Mouse (Mus musculus): Measurements from ENCODE around the gene Ndufaf3. TPM values are rescaled to one million over a fixed set of nuclear protein-coding genes. Genes with fewer than 3 reads are reported as not detected.

Ndufaf3 gene
- total RNA-seq, 2 experiments from 2014 or later = 28.2 to 37.5 TPM

DNA sequence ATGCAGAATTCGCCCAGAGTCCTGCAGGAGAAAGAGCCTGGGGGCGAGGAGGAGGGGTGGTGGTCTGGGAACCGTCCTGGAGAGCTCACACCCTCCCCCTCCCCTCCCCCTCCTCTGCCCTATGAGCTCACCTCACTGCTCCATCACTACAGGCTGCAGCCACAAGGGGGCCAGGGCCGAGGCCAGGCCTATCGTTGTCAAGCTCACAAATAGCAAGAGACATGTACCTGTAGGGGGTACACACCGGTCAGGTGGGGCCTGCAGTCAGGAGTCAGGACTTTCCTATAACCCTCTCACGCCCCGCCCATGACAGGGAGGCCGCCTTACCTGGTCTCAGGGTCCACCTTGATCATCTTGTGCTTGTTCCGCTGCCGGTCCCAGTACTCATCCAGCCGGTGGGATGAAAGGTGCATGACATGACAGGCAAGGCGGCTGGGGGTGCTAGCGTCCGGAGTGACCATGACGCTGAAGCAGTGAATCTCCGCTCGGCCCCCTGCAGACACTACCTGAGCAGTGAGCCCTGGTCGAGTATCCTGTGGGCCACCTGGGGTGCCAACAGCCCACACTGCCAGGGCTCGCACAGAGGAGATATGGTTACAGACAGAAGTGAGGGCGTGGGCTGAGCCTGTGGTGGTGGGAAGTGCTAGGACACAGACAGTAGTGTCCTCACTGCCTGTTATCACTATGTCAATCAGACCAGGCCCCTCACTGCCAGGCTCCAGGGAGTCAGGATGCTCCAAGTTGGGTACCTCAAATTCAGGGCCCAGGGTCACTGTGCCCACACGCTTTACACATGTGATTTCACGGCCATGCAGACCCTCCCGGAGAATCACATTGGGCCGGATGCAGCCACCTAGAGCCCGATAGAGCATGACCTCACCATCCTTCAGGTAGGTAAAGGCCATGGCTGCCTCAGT lies 6.8 kb upstream of the Ndufaf3 start:
- peak; percentile 46 for DNase-seq

DNA sequence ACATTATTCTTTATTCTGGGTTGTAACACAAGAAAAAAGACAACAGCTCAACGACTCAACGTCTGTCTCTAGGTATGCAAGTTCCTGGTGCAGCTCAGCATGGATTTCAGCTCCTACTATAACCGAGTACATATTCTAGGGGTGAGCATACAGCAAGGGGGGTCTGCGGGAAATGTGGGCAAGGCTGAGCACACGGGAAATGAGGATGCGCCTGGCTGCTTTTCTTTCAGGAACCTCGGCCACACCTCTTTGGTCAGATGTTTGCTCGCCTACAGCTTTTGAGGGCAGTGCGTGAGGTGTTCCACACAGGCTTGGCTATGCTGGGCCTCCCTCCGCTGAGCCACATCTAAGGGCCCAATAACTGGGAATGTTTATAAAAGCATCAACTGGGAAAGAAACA lies 5.1 kb upstream of the Ndufaf3 start:
- no peak for DNase-seq

DNA sequence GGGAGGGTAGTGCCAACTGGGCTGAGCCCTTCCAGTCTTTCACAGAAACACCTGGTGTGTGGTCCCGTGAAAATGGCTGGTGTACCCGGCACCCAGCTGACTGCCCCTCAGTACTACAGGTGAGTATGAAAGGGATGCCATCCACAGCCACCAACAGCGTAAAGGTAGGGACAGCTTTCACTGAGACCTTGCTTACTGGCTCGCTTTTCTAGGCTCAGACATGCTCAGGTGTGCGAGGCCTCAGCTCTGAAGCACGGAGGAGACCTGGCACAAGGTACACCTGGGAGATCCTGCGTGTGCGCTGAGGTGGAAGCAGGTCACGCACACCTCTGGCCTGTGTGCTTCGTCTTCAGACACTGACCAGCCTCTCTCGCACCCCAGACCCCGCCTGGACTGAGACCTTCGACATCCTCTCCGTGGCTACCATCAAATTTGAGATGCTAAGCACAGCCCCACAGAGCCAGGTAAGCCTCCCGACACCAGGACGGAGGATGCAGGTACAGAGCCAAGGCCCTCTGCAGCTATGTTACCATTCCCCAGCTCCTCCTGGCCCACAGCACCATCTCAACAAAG lies 4.3 kb upstream of the Ndufaf3 start:
- DNase-seq = no peak

DNA sequence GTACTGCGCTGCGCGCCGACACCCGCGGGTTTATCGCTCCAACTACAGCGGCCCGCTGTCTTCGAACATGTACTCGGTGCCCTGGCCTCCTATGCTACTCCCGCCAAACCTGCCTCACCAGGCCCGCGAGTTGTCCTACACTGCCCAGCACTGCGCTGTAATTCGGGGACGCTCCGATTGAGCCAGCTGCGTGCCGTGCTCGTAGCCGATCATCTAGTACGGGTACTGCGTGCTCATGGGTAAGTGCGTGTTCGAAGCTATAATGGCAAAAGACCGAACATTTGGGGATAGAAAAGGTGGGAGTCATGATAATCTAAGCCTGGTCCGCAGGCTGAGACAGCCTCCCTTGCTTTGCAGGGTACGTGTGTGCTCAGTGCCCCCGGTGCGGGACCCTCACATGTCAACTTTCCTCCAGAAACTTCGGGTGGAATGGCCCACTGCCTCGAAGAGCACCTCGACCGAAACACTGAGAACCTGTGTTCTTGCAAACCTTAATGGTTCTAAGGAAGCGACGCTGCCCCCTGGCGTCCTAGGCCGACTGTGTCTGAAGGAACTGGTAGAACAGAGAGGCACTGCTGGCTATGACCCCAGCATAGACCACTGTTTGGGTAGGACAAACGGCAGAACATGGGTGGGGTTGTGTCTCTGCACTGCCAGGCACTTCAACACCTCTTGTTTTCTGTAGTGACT lies 3.1 kb upstream of the Ndufaf3 start:
- peak; percentile 58 for DNase-seq

DNA sequence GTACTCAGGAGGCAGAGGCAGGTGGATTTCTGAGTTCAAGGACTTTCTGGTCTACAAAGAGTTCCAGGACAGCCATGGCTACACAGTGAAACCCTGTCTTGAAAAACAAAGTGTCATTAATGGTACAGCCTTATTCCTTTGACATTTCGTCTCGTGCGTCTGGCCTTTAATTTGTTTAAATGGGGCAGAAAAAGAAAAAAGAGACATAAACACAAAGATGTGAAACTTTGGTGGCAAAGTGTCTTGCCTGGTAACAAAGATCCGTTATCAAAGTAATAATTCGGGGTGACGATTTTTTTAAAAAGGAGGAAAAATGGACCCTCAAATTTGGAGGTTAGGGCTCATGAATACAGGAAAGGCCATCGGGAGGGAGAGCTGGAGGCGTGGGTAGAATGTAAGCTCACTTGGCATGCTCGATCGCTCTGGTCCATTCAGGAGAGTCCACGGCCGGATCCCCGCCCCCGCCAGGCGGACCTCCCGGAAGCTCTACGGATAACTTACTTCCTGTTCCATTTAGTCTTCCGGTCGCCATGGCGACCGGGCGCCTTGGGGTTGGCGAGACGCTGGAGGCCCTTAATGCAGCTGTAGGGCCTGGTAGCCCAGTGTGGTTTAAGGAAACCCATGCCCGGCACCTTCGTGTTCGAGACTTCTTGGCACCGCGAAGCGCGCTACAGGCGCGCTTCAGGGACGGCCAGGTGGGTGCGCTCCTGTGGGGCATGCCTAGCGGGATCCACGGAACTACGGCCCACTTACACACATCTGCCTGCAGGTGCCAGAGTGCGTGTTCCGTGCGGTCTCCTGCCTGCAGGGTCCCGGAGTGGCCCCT lies 2.4 kb upstream of the Ndufaf3 start, which contains the start of gene Dalrd3:
TSS of gene Dalrd3 (plus strand) at position 506 of the 826 bp plus-strand sequence.
- peak; percentile 92 for DNase-seq

DNA sequence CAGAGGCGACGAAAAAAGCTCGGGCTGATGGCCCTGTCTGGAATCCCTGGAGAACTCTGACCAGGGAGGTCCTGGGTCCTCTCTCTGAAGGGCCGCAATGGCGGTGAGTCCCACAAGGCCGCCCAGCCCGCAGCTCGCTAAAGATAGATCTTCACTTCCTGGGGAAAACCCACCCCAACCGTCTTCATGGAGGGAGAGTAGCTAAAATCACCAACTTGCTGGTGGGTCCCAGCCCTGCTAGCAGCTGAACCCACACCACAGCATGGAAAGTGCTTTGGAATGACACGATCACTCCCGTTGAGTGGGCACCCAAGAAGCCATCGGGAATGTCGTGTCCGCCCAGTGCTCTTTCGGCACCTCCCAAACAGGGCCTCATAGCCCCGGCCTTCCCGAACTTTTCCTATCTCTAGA lies 1.3 kb upstream of the Ndufaf3 start:
- no peak for DNase-seq

DNA sequence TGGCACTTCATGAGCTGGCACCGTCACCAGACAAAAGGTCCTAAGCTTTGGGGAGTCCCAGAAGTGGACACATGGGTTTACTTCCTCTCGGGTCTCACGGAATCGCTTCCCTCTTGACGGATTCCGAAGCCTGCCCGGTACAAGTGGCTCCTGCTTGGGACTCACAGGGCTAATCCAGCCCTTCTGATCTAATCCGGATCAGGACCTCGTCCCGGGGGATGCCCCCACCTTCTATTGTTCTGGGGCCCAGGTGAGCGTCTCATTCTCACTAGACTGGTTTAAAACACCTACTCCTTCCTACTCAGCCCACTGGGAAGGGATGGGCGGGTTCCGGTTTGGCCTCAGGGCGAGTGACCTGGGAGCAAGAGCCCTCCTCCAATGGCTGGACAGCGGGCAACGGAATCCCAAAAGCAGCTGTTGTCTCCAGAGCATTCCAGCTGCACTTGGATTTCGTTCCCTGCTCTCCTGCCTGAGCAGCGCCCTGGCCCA lies 741 bp upstream of the Ndufaf3 start:
- peak; percentile 53 for DNase-seq

DNA sequence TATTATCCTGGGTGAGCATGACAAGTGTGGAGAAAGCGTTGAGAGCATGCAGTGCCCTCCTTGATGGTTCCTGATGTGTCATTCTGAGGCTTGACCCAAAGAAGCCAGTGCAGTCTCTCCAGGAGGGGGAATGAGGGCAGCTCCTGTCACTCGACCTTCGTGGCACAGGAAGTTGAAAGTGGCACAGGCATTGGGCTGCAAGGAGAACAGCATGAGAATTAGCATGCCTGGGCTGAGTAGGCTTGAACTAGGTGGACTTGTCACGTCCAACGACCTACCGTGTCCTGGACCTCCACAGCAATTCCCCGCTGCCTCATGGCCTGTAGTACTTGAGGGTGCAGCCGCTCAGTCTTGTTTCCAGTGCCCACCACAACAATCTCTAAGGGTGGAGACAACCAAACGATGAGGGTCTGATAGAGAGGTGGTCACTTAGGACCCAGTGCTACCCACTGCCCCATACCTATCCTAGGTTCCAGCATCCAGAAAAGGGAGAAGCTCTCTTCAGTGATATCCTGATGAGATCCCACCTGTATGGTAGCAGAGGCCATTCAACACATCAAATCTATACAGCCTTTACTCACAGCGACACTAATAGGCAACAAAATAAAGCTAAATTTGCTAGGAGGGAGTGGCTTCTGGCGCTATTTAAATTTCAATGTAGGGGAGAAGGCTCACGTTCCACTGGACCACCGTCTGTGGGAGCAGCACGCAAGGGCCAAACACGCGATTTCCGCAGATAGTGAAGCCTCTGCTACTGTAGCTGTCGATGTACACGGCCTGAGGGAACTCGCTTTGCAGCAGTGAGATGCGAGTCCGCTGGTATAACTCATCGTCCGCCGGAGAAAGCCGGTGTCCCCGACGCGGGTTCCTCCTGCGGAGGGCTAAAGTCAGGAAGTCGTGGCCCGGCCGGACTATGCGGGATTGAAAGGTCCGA lies 1.1 kb downstream of the Ndufaf3 start:
- no peak for DNase-seq

DNA sequence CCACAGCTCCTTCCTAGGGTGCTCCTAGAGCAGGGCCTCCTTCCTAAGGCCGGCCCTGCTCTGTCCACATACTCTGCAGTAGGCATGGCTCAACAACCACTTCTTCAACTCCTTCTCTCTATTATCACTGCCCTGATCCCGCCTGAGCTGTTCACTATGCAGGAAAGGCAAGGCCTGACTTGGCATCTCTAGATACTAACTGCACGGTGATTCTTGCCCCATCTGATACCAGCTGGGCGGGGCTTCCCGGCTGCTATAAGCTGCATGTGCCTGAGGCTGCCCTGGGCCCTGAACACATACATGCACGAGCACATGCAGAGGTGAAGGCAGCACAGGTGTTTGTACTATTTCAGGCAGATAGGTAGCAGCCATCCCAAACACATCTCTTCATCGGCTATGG lies 3.1 kb downstream of the Ndufaf3 start:
- no peak for DNase-seq

DNA sequence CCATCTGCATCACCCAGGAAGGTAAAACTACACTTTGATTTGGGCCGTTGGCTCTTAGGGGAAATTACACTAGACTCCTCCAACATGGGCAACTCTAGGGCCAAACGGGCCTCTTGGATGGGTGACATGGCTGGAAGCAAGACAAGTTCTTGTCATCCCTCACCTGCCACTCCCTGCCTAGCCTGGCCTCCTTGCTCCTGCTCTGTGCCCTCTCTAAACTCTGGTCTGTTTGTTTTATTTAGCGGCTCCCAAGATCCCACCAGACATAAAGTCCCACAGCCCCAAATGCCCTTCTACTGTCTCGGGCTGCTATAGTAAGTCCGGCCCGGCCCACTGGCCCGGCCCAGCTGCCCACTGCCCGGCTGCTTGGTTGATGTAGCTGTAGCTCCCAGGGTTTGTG lies 3.6 kb downstream of the Ndufaf3 start:
- no peak for DNase-seq

DNA sequence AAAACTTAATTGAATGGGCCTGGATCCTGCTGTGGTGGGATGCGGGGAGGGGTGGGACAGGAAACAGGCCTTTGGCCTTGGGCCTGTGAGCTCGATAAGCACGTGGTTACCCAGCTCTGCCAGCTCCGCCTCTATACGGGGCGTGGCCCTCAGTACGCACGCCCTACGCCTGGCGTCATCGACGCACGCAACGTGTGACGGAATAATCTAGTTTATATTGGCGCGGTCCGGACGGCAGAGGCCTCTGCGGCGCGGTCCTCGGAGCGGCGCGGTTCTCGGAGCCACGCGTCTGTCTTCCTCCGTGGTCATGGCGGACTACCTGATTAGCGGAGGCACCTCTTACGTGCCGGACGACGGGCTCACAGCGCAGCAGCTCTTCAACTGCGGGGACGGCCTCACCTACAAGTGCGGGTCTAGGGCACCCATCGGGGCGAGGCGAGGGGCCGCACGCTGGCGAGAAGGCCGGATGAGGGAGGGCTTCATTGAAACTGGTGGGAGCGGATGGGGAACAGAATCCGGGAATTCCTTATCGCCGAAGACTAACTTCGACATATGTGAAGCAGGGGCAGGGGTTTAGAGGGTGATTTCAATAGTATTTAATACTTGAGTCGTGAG lies 6.9 kb downstream of the Ndufaf3 start, which contains the start of gene Impdh2:
TSS of gene Impdh2 (plus strand) at position 60 of the 615 bp plus-strand sequence.
- peak; percentile 92 for DNase-seq

DNA sequence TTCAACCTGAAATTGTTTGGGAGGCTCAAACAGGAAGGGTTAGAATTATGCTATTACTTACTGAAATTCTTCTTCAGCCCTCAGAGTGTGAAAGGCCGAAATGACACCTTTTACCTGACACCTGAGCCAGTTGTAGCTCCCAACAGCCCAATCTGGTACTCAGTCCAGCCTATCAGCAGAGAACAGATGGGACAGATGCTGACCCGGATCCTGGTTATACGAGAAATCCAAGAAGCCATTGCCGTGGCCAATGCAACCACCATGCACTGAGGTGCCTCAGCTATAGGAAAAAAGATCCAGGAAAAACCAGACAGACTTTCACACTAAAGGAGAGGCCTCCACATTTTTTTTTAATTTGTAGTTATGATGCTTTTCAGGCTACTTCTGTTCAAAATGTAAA lies 8.1 kb downstream of the Ndufaf3 start:
- no peak for DNase-seq

DNA sequence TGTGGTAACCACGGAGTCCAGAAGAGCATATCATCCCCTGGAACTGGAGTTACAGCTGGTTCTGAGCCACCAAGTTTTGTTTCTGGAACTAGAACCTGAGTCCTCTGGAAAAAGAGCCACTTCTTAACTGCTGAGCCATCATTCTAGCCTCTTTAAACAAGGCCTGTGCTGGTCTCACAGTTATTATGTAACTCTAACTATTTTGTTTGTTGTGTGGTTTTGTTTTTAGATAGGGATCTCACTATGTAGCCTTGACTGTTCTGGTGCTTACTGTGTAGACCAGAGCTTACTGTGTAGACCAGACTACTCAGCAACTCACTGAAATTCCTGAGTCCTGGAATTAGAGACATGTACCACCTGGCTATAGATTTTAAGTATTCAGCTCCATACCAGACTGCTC lies 20.4 kb downstream of the Ndufaf3 start:
- DNase-seq = no peak

DNA sequence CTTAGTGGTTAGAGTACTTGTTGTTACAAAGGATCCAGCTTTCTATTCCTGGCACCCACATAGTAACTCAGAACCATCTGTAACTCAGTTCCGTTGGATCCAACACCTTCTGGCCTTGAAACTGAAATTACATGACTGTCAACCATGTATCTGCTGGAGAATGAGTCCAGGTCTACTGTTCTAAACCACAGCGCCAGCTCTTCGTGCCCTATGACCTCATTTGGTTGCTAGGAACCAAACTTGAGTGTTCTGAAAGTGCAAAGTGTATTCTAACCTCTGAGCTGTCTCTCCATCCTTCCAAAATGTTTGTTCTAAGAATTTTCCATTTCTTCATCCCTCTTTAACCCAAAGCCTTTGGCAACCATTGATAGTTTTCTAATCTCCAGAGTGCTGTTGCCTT lies 21.2 kb downstream of the Ndufaf3 start:
- DNase-seq = no peak

DNA sequence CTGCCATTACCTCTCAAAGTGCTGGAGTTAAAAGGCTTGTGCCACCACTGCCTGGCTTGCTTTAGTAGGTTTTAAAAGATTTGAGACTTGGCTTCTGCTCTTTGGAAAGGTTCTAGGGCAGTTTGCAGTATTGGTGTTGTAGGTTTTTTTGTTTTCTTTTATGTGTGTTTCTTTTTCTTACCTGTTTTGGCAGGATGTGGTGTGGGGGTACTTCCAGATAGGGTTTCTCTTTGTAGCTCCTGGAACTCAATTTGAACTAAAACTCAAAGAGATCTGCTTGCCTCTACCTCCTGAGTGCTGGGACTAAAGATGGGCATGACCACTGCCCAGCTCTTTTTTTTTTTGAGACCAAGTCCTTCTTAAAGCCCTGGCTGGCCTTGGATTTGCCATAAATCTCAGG lies 26.4 kb downstream of the Ndufaf3 start:
- no peak for DNase-seq

DNA sequence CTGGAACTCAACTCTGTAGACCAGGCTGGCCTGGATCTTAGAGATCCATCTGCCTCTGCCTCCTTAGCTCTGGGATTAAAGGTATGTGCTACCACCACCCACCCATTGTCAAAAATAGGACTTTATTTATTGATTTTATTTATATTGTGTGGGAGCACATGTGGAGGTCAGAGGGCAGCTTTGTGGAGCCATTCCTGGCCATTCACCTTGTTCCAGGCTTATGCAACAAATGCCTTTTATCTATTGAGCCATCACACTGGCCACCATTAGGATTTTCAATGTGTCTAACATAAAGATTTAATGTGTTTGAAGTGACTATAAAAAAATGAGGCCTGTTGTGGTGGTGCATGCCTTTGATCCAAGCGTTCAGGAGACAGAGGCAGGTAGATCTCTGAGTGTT lies 35.7 kb downstream of the Ndufaf3 start:
- DNase-seq = no peak

DNA sequence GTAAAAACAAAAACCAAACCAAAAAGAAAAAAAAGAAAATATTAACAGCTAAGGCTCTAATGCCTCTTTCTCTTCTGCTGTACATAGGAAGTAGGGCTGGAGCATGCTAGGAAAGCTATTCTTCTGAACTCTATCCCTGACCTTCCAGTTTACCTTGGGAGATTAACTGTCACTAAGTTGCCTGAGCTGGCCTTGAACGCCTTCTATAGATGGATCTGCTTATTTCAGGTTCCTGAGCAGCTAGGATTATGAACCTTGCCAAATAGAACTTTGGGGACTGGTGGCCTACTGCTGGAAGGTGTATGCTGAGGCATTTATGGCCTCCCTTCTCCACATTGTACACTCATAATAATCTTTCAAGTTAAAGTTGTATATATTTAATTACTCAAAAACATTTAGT lies 36.3 kb downstream of the Ndufaf3 start:
- no peak for DNase-seq

DNA sequence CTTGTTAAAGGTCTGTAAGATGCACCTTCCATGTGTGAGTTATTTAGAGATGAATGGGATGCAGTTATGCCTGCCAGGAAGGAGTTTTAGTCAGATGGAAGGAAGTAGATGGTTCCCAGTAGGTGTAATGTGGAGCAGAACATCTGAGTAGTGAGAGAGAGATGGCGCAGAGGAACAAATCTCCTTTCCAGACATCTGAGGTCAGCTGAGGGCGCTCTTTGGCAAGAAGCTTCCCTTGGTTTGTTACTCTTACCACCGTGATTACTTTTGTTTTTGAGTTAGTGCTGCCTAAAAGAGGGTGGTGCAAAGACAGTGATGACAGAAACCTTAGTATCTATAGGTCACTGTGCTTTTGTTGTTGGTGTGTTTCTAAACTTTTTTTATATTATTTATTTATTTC lies 41.8 kb downstream of the Ndufaf3 start:
- DNase-seq = no peak

DNA sequence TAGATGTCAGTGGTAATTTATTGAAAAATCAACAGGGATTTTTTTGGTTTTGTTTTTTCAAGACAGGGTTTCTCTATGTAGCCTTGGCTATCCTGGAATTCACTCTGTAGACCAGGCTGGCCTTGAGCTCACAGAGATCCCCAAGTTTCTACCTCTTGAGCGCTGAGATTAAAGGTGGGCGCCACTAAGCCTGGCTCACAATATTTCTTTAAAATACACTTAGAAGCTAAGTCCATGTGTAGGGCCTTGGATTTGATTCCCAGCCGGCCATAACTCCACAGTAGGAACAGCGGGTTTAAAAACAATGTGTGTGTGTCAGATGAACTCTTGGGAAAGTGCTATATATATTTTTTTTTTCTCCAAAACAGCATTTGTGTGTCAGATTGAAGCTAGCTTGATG lies 43.9 kb downstream of the Ndufaf3 start:
- DNase-seq = no peak

DNA sequence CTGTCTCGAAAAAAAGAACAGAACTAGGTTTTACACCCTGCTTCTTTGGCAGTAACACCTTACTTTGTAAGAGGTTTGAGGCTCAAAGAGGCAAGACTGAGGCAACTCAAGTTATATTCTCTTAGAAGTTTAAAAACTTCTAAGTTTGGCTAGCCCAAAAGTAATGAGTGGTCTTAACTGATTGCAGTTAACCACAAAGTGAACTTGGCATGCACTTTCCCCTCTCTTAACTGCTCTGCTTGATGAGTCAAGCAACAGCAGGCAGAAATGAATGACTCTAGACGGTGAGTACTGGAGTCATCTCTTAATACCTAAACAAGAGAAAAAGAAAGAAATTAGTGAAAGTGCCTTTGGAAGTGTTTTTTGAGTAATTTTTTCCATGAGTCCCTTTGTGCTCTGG lies 45.6 kb downstream of the Ndufaf3 start:
- no peak for DNase-seq

Measured in gastrocnemius, postnatal 25 days (tissue).